26 mouse cellular contexts compared by ENCODE assay signal in genomic region chr14:79736781-79737180, GRCm38 (mm10). TPM values are rescaled to one million over a fixed set of nuclear protein-coding genes. Genes with fewer than 3 reads are reported as not detected.
DNase-seq lines count a peak whose midpoint lies in the region; ATAC-seq and TF ChIP-seq lines count a peak whose summit lies in the region.
"Had no signal": no experiment of that assay in that cellular context is flagged by ENCODE, and none has a peak within 500 bp of the region (broad histone marks: within the 10 kb centered on the region; RNA-seq: fewer than 3 reads in every experiment).

No protein-coding gene starts in this region.

- no peak for TF ChIP-seq POLR2A in CH12.LX (IDR thresholded peaks at IDR 0.05; ENCODE audit: low read depth, low read length)

- H3K27ac ChIP-seq in embryonic facial prominence, embryonic 11.5 days (replicated peaks; ENCODE audit: low read depth, low read length) = no peak overlapping the region
- H3K27ac ChIP-seq in embryonic facial prominence, embryonic 10.5 days (replicated peaks) = no peak overlapping the region
- no peak overlapping the region for H3K27ac ChIP-seq in kidney, postnatal 0 days
- no peak overlapping the region for H3K27ac ChIP-seq in kidney, embryonic 15.5 days
- no peak overlapping the region for H3K27ac ChIP-seq in CH12.LX (ENCODE audit: insufficient read depth, low read depth)
- no peak overlapping the region for H3K27ac ChIP-seq in hindbrain, postnatal 0 days
- H3K27ac ChIP-seq: embryonic facial prominence, embryonic 12.5 days; heart, embryonic 15.5 days; hindbrain, embryonic 15.5 days; limb, embryonic 15.5 days; liver, embryonic 15.5 days; macrophage; midbrain, embryonic 10.5 days had no signal

- no peak for TF ChIP-seq EP300 in CH12.LX (IDR thresholded peaks at IDR 0.05; ENCODE audit: low read length)

- no peaks in the 10 kb centered on the region for H3K79me2 ChIP-seq in CH12.LX (replicated peaks; ENCODE audit: control insufficient read depth, extremely low read depth, insufficient read depth, poor library complexity, severe bottlenecking)

- in situ Hi-C loops in CH12.LX (cut with MboI; ENCODE audit: low pct_ligation_motif_present, low pct_unique_long_range_greater_than_20kb, low sequenced_read_pairs) = no loop called here

- dilution Hi-C loops in CH12.LX (cut with MboI; ENCODE audit: extremely low pct_ligation_motif_present, extremely low pct_unique_long_range_greater_than_20kb, low sequenced_read_pairs) = no loop called here

- ATAC-seq in embryonic facial prominence, embryonic 11.5 days (replicated peaks; ENCODE audit: insufficient number of reproducible peaks, low FRiP score, low TSS enrichment, low read depth) = no peak
- ATAC-seq in kidney, postnatal 0 days (replicated peaks; ENCODE audit: low FRiP score, low read depth) = no peak
- no peak for ATAC-seq in kidney, embryonic 15.5 days (replicated peaks; ENCODE audit: low FRiP score)
- ATAC-seq in hindbrain, postnatal 0 days = no peak
- ATAC-seq: CD4-positive, CD25-positive, alpha-beta regulatory T cell, adult 4 months; forebrain, embryonic 16.5 days; intestine, postnatal 0 days had no signal

- 66% methylated on average over 6 of the region's 6 CpGs for WGBS in embryonic facial prominence, embryonic 11.5 days
- WGBS in embryonic facial prominence, embryonic 10.5 days = 71% methylated on average over 6 of the region's 6 CpGs
- 47% methylated on average over 6 of the region's 6 CpGs for WGBS in kidney, postnatal 0 days
- WGBS in kidney, embryonic 15.5 days = 50% methylated on average over 6 of the region's 6 CpGs
- WGBS in hindbrain, postnatal 0 days = 44% methylated on average over 6 of the region's 6 CpGs

- intact Hi-C loops in gastrocnemius, postnatal 14 days (cut with DNase I; ENCODE audit: low total_unique reads) = no loop called here

- H3K27me3 ChIP-seq in embryonic facial prominence, embryonic 11.5 days (ENCODE audit: control insufficient read depth, insufficient read depth, low read length) = no peaks in the 10 kb centered on the region
- H3K27me3 ChIP-seq in embryonic facial prominence, embryonic 10.5 days (replicated peaks; ENCODE audit: low read depth, poor library complexity, severe bottlenecking) = no peaks in the 10 kb centered on the region
- no peaks in the 10 kb centered on the region for H3K27me3 ChIP-seq in kidney, postnatal 0 days (ENCODE audit: insufficient read depth, low read length)
- no peaks in the 10 kb centered on the region for H3K27me3 ChIP-seq in kidney, embryonic 15.5 days
- H3K27me3 ChIP-seq in CH12.LX (replicated peaks) = no peaks in the 10 kb centered on the region
- no peaks in the 10 kb centered on the region for H3K27me3 ChIP-seq in hindbrain, postnatal 0 days (ENCODE audit: insufficient read depth, low read length)
- H3K27me3 ChIP-seq: embryonic facial prominence, embryonic 12.5 days; heart, embryonic 15.5 days; hindbrain, embryonic 15.5 days; limb, embryonic 15.5 days; liver, embryonic 15.5 days had no signal

- H3K9ac ChIP-seq in embryonic facial prominence, embryonic 11.5 days (replicated peaks; ENCODE audit: low read length) = no peak overlapping the region
- H3K9ac ChIP-seq in kidney, postnatal 0 days (ENCODE audit: low read depth, low read length) = no peak overlapping the region
- H3K9ac ChIP-seq in kidney, embryonic 15.5 days = no peak overlapping the region
- H3K9ac ChIP-seq in CH12.LX (ENCODE audit: insufficient read depth, low read depth) = no peak overlapping the region
- H3K9ac ChIP-seq in hindbrain, postnatal 0 days (replicated peaks; ENCODE audit: low read length) = no peak overlapping the region
- H3K9ac ChIP-seq: embryonic facial prominence, embryonic 12.5 days; heart, embryonic 15.5 days; hindbrain, embryonic 15.5 days; limb, embryonic 15.5 days; liver, embryonic 15.5 days had no signal

- H3K36me3 ChIP-seq in embryonic facial prominence, embryonic 11.5 days (replicated peaks; ENCODE audit: control insufficient read depth, insufficient read depth, low read depth, low read length) = no peaks in the 10 kb centered on the region
- no peaks in the 10 kb centered on the region for H3K36me3 ChIP-seq in embryonic facial prominence, embryonic 10.5 days (replicated peaks)
- H3K36me3 ChIP-seq in kidney, postnatal 0 days (ENCODE audit: insufficient read depth, low read length) = no peaks in the 10 kb centered on the region
- no peaks in the 10 kb centered on the region for H3K36me3 ChIP-seq in kidney, embryonic 15.5 days
- no peaks in the 10 kb centered on the region for H3K36me3 ChIP-seq in CH12.LX (replicated peaks in 1 of 2; ENCODE audit: control insufficient read depth in 1 of 2, insufficient read depth in 1 of 2, low read length in 1 of 2)
- H3K36me3 ChIP-seq in hindbrain, postnatal 0 days (ENCODE audit: insufficient read depth, low read length) = no peaks in the 10 kb centered on the region
- H3K36me3 ChIP-seq: embryonic facial prominence, embryonic 12.5 days; heart, embryonic 15.5 days; hindbrain, embryonic 15.5 days; limb, embryonic 15.5 days; liver, embryonic 15.5 days; midbrain, embryonic 10.5 days had no signal

- peak; percentile 13 for DNase-seq in embryonic facial prominence, embryonic 11.5 days (ENCODE audit: low spot score)
- no peak for DNase-seq in embryonic facial prominence, embryonic 10.5 days (ENCODE audit: low spot score)
- peak; percentile 15 for DNase-seq in kidney, postnatal 0 days (ENCODE audit: low spot score)
- DNase-seq in CH12.LX (ENCODE audit: extremely low read depth) = no peak
- DNase-seq in hindbrain, postnatal 0 days (ENCODE audit: low spot score) = peak; percentile 20
- no peak for DNase-seq in gastrocnemius, postnatal 14 days
- DNase-seq in right cerebral cortex, postnatal 10 days (ENCODE audit: low spot score in 2 of 2) = no peak
- DNase-seq: adrenal gland, postnatal 36 days; cerebellum, adult 18-20 months; gastrocnemius, postnatal 36 days; right cerebral cortex, adult 18-20 months; thymus, adult 18-20 months had no signal

- TF ChIP-seq CTCF in kidney, postnatal 0 days (IDR thresholded peaks at IDR 0.05; ENCODE audit: low read depth) = no peak
- TF ChIP-seq CTCF in CH12.LX (conservative IDR thresholded peaks at IDR 0.05 in 1 of 2, IDR thresholded peaks at IDR 0.05 in 1 of 2; ENCODE audit: low read depth in 2 of 2, low read length in 2 of 2) = no peak
- no peak for TF ChIP-seq CTCF in hindbrain, postnatal 0 days (IDR thresholded peaks at IDR 0.05; ENCODE audit: low read depth)

- no peak overlapping the region for H3K4me2 ChIP-seq in embryonic facial prominence, embryonic 11.5 days (ENCODE audit: low read depth, low read length)
- no peak overlapping the region for H3K4me2 ChIP-seq in kidney, postnatal 0 days (ENCODE audit: low read length)
- H3K4me2 ChIP-seq in kidney, embryonic 15.5 days = no peak overlapping the region
- no peak overlapping the region for H3K4me2 ChIP-seq in CH12.LX (ENCODE audit: insufficient read depth, low read depth, poor library complexity, severe bottlenecking)
- no peak overlapping the region for H3K4me2 ChIP-seq in hindbrain, postnatal 0 days (ENCODE audit: low read depth, low read length)
- H3K4me2 ChIP-seq: embryonic facial prominence, embryonic 12.5 days; heart, embryonic 15.5 days; hindbrain, embryonic 15.5 days; limb, embryonic 15.5 days; liver, embryonic 15.5 days had no signal

- no peak for TF ChIP-seq RAD21 in CH12.LX (IDR thresholded peaks at IDR 0.05; ENCODE audit: low read depth, low read length)

- no peak overlapping the region for H3K4me3 ChIP-seq in embryonic facial prominence, embryonic 11.5 days (ENCODE audit: low read depth, low read length)
- no peak overlapping the region for H3K4me3 ChIP-seq in embryonic facial prominence, embryonic 10.5 days
- no peak overlapping the region for H3K4me3 ChIP-seq in kidney, postnatal 0 days (replicated peaks; ENCODE audit: low read depth, low read length)
- H3K4me3 ChIP-seq in kidney, embryonic 15.5 days (replicated peaks) = no peak overlapping the region
- no peak overlapping the region for H3K4me3 ChIP-seq in CH12.LX (replicated peaks in 1 of 3; ENCODE audit: low read depth in 2 of 3, low read length in 2 of 3, poor library complexity in 1 of 3)
- no peak overlapping the region for H3K4me3 ChIP-seq in hindbrain, postnatal 0 days (ENCODE audit: low read length)
- H3K4me3 ChIP-seq: embryonic facial prominence, embryonic 12.5 days; heart, embryonic 15.5 days; hindbrain, embryonic 15.5 days; limb, embryonic 15.5 days; liver, embryonic 15.5 days; midbrain, embryonic 10.5 days had no signal

- no peaks in the 10 kb centered on the region for H3K9me3 ChIP-seq in embryonic facial prominence, embryonic 11.5 days (replicated peaks; ENCODE audit: control insufficient read depth, low read length)
- H3K9me3 ChIP-seq in embryonic facial prominence, embryonic 10.5 days = no peaks in the 10 kb centered on the region
- no peaks in the 10 kb centered on the region for H3K9me3 ChIP-seq in kidney, postnatal 0 days (replicated peaks; ENCODE audit: low read length)
- H3K9me3 ChIP-seq in kidney, embryonic 15.5 days (replicated peaks) = no peaks in the 10 kb centered on the region
- H3K9me3 ChIP-seq in CH12.LX (replicated peaks; ENCODE audit: low read length) = no peaks in the 10 kb centered on the region
- no peaks in the 10 kb centered on the region for H3K9me3 ChIP-seq in hindbrain, postnatal 0 days (ENCODE audit: low read length)
- H3K9me3 ChIP-seq: embryonic facial prominence, embryonic 12.5 days; heart, embryonic 15.5 days; hindbrain, embryonic 15.5 days; limb, embryonic 15.5 days; liver, embryonic 15.5 days; midbrain, embryonic 10.5 days had no signal

- no peaks in the 10 kb centered on the region for H3K4me1 ChIP-seq in embryonic facial prominence, embryonic 11.5 days (ENCODE audit: control insufficient read depth, insufficient read depth, low read length)
- H3K4me1 ChIP-seq in embryonic facial prominence, embryonic 10.5 days = no peaks in the 10 kb centered on the region
- no peaks in the 10 kb centered on the region for H3K4me1 ChIP-seq in kidney, postnatal 0 days (replicated peaks; ENCODE audit: insufficient read depth, low read length)
- peaks cover 7% of the 10 kb centered on the region; the same call in 1 of the 2 replicates for H3K4me1 ChIP-seq in kidney, embryonic 15.5 days
- H3K4me1 ChIP-seq in CH12.LX (ENCODE audit: control insufficient read depth in 1 of 2, insufficient read depth in 2 of 2) = peaks cover 4 to 26% of the 10 kb centered on the region in 2 experiments; a peak in 3 of 4 replicates
- no peaks in the 10 kb centered on the region for H3K4me1 ChIP-seq in hindbrain, postnatal 0 days (ENCODE audit: insufficient read depth, low read length)
- H3K4me1 ChIP-seq: embryonic facial prominence, embryonic 12.5 days; limb, embryonic 15.5 days; liver, embryonic 15.5 days had no signal

RNA-seq across cellular contexts. Expression of gene Pcdh8, which starts 34.3 kb away (rescaled TPM):
- 2.8 and 3.1 TPM in 2 replicates for polyA plus RNA-seq in embryonic facial prominence, embryonic 11.5 days (2014; fragmentation: Nextera tagmentation; extraction: Ambion mirVana)
- polyA plus RNA-seq in embryonic facial prominence, embryonic 10.5 days (2016; fragmentation: Nextera tagmentation; extraction: Ambion mirVana) = 3.6 and 9.8 TPM in 2 replicates
- polyA plus RNA-seq in kidney, postnatal 0 days (2015; fragmentation: Nextera tagmentation; extraction: Ambion mirVana) = 1.4 TPM in 2 replicates
- 1.8 TPM in 2 replicates for polyA plus RNA-seq in kidney, embryonic 15.5 days (2015; fragmentation: Nextera tagmentation; extraction: Ambion mirVana)
- total RNA-seq in CH12.LX (2012; rRNA removed) (not detected in 2 replicates), CH12.LX (2014; rRNA removed) (not detected in 2 replicates)
- not detected in 2 replicates for polyA plus RNA-seq in CH12.LX (2012; ENCODE audit: insufficient read length, low read depth)
- 103 and 128 TPM in 2 replicates for total RNA-seq in hindbrain, postnatal 0 days (2014; rRNA removed)
- polyA plus RNA-seq in hindbrain, postnatal 0 days (2015; fragmentation: Nextera tagmentation; extraction: Ambion mirVana) = 25.9 and 30.1 TPM in 2 replicates
- not detected for total RNA-seq in gastrocnemius, postnatal 14 days (2021)
- total RNA-seq: common myeloid progenitor, adult 5-6 weeks; gastrocnemius, postnatal 36 days; MEL had no signal
- polyA plus RNA-seq: CD4-positive, CD25-positive, alpha-beta regulatory T cell, adult 4 months; lung, embryonic 16.5 days; macrophage had no signal

Comparison
In these comparisons a context has a peak if more than half of its experiments do, and no peak if none do; other contexts are left out.
1. DNase-seq: peak in embryonic facial prominence, embryonic 11.5 days (single experiment), kidney, postnatal 0 days (single experiment) and hindbrain, postnatal 0 days (single experiment); none in embryonic facial prominence, embryonic 10.5 days (single experiment), CH12.LX (single experiment), gastrocnemius, postnatal 14 days (single experiment) and right cerebral cortex, postnatal 10 days (0 of 2).